Mouse (Mus musculus) left cerebral cortex, postnatal 25 days (tissue): ENCODE results near the gene Styxl1. TPM values are rescaled to one million over a fixed set of nuclear protein-coding genes. Genes with fewer than 3 reads are reported as not detected.

ENCODE experiments used
- DNase-seq, 2 experiments: peaks; one replicate each; pipeline ENCODE4 v3.0.0; 2022; ENCODE audit warnings: low spot score in 2 of 2, mixed read lengths in 1 of 2
- intact Hi-C: fragments of 180-260 bp; cut with DNase I; formaldehyde crosslinking; loops from one replicate; pipeline ENCODE4 v1.15.1; 2025
- total RNA-seq, 2 experiments: library from RNA; stranded (reverse); gene quantifications; 2 replicates each; pipeline ENCODE4 v1.2.3; 2021

Styxl1 gene
- total RNA-seq, 2 experiments from 2014 or later, result not detected

DNA sequence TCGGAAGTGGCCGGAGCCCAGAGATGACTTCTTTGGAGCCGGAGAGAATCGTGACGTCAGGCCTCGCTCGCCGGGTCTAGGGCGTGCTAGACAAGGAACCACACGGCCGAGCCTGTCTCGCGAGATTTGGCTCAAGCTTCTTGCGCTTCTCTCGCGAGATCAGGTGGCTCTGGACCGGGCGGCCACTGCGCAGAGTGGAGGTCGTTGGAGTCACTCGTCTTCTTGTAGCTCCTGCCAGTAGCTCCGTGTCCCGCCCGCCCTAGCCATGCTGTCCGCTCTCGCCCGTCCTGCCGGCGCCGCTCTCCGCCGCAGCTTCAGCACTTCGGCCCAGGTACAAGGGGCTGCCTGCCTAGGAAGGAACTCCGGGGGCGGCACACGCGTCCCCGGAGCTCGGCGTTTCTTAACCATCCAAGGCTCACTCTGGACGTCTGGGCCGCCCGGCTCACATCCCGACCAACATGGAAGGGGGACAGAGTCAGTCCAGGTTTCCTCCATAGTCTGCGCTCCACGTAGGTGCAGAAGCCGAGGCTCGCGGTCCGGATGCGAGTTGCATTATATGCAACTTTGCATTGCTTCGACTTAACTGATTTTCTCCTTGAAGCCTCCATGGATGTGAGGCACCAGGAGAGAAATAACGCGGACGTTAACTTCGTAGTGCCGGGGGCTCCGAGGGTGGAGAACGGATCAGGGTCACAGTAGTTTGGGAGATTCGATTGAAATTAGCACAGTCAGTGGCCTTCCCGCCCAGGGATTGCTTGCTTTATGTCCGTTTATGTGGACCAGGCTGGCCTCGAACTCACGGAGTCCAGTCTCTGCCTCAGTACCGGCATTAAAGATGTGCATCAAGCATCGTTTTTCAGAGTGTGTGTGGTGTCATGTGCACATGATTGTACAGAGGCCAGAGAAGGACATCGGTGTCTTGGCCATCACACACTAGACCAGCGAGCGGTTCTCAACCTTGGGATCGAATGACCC lies 573 bp upstream of the Styxl1 start, which contains the start of gene Mdh2:
Gene Mdh2, plus strand, starts transcription at position 10 of the 975 bp plus-strand sequence.
- DNase-seq, result peak; percentile 100
- intact Hi-C loops, result loop anchor here (5.0 kb wide), 1 partner anchor 386 kb away; the partner anchor contains the start of gene Pom121

DNA sequence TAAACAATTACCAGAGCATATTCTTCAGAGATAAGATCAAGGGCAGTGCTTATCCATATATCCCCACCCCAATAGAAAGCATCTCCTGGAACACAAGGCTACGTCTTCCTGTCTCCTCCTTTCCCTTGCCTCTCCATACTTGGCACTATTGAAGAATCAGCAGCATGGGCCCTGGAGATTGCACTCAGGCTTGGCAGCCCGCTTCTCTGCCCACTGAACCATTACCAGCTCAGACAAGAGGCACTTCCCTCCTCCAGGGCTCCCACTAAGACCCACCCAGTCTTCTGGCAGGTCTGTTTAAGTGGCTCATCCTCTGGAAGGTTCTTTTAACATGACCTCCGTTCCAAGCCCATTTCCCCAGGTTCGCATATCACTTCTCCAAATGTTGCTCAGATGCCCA lies 1.6 kb downstream of the Styxl1 start:
- DNase-seq, result no peak
- intact Hi-C loops, result loop anchor here (5.0 kb wide), 1 partner anchor 384 kb away; the partner anchor contains the start of gene Pom121

DNA sequence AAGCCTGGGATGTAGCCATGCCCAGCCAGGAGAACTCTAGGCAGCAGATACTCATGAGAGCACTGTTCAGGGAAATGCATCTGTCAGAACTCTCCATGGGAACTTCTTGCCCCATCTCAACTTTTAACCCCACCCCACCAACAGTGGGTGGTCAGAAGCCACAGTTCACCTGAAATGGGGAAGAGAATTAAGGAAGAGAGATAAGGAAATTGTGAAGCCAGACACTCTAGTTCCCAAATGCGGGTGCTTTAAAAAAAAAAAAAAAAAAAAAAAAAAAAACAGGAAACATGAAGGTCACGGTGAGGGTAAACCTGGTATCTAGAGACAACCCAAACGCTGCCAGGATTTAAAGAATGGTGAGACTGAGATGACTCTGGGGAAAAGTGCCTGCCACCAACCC lies 5.7 kb downstream of the Styxl1 start:
- intact Hi-C loops, result no loop called here
- no peak for DNase-seq

DNA sequence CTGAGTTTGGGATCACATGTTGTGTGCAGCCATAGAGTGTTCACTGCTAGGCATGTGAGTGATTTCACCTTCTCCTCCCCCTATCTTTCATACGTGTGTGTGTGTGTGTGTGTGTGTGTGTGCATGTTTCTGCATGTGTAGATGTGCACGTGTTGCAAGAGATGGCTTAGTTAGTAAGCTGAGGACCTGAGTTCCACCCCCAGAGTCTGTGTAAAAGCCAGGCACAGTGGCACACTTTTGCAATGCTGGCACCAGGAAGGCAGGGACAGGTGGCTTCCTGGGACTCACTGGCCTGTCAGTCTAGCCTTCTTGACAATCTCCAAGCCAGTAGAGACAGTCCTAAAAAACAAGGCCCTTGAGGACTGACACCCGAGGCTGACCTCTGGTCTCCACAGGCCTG lies 13.2 kb downstream of the Styxl1 start:
- no peak for DNase-seq
- intact Hi-C loops, result loop anchor here (5.0 kb wide), 1 partner anchor 368 kb away; no protein-coding TSS in a partner anchor

DNA sequence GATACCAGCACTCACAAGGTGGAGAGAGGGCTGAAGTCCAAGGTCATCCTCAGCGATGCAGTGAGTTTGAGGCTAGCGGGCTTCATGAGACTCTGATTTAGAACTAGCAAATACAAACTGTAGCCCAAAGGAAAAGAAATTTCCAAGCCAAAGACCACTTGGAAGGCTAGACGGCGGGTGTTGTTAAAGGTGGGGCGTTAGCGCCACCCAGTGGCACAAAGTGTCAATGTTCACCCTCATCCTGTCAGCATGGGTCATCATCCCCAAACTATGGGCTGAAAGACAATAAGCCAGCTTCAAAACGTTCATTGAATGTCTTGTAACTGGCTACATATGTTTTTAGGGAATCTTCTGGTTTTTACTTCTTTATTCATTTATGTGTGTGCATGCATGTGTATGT lies 14.7 kb downstream of the Styxl1 start:
- intact Hi-C loops, result loop anchor here (1.0 to 5.0 kb wide), 4 partner anchors 133 to 366 kb away; no protein-coding TSS in a partner anchor
- DNase-seq, result peak; percentile 66 to 75

DNA sequence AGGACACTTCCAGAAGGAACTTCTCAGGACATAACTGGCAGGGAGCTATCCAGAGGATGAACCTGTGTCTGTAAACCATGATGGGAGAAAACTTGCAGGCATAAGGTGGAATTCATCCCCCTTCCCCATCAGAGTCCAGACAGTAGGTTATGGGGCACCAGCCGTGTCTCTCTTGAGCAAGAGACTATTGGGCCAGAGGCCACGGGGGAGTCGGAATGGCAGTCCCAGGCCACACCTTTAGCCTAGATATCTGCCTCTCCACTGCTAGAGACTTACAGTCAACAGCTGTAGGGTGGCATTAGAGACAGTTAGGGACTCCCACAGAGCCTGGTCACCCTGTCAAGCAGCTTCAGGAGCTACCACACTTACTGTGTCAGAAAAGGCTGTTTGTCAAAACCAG lies 16.3 kb downstream of the Styxl1 start:
- no peak for DNase-seq
- intact Hi-C loops, result loop anchor here (2.0 to 5.0 kb wide), 3 partner anchors 131 to 365 kb away; no protein-coding TSS in a partner anchor

DNA sequence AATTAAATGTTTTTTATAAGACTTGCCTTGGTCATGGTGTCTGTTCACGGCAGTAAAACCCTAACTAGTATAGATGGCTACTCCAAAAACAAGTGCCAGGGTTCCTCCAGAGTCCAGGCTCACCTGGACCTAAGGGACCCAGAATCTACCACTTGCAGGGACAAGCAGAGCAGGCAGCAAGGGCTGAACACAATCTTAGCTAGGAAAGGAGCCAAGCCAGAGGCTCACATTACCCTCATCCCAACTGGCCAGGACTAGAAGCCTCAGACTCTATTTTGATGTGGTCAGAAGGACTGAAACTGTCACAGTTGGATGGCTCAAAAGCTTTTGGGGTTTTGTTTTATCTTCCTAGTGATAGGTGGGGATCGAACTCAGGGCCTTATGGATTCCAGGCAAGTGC lies 26.6 kb downstream of the Styxl1 start:
- no peak for DNase-seq
- intact Hi-C loops, result no loop called here

DNA sequence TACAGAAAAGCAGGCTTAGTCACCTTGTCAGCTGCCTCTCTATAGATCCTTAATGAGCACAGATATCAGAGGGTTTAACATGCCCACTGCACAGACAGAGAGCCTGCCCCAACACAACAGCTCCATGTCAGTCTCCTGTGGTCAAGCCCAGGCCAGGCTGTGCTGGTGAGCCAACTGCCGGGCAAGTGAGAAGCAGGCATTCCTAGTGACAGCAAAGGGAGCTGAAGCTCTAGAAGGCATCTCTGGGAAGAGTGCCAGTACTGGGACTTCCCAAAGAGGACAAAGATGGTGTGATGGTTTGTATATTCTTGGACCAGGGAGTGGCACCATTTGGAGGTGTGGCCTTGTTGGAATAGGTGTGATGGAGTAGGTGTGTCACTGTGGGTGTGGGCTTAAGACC lies 27.1 kb downstream of the Styxl1 start:
- DNase-seq, result no peak
- intact Hi-C loops, result no loop called here

DNA sequence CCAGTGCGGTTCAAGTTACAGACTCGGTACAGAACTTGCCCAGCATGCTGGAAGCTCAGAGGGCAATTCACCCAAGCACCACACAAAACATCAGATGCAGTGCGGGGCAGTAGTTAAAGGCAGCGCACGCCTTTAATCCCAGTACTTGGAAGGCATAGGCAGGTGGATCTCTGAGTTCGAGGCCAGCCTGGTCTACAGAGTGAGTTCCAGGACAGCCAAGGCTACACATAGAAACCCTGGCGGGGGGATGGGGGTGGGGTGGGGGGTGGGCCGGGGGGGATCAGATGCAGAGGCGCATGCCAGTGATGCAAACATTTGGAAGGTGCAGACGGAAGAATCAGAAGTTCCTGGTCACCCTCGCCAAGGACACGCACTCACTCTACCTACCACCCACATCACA lies 33.4 kb downstream of the Styxl1 start:
- no peak for DNase-seq
- intact Hi-C loops, result loop anchor here (2.0 kb wide), 1 partner anchor 56 kb away; no protein-coding TSS in a partner anchor

DNA sequence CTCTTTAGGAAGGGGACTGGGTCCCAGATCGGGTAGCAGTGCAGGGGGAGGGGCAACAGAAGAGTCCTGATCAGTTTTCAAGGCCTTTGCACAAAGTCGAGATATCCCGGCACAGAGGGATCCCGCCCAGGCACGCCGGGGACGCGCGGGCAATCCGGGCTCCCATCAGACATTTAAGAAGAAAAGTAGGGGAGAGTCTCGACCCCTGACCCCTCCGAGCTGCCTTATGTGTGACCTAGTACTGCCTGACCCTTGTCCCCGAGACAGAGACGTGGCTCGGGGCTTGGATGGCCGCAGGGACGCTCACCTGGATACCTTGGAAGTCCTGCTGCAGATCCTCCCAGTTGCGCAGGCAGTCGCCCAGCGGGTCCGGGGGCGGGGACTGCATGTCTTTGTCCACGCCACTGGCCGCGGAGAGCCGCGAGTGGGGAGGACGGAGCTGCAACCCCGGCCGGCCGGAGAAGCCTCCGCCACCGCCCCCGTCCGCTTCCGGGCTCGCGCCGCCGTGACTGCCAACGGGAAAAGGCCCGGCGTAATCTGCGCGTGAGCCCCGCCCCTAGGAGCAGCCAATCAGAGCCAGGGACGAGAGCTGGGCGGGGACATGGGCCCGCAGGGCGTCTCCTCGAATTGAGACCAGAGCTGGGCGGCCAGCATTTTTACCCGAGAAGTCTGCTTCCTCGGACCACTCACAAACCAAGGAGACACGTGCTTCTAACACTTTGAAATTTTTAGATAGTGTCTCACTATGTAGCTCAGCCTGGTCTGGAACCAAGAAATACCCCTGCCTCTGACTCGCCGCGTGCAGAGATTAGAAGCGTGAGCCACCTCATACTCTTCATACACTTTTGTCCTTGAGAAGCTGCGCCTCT lies 34.2 kb downstream of the Styxl1 start, which contains the start of gene Tmem120a:
Gene Tmem120a, minus strand, starts transcription at position 708 of the 869 bp plus-strand sequence.
- intact Hi-C loops, result loop anchor here (2.0 kb wide), 1 partner anchor 55 kb away; no protein-coding TSS in a partner anchor
- peak; percentile 92 to 95 for DNase-seq

DNA sequence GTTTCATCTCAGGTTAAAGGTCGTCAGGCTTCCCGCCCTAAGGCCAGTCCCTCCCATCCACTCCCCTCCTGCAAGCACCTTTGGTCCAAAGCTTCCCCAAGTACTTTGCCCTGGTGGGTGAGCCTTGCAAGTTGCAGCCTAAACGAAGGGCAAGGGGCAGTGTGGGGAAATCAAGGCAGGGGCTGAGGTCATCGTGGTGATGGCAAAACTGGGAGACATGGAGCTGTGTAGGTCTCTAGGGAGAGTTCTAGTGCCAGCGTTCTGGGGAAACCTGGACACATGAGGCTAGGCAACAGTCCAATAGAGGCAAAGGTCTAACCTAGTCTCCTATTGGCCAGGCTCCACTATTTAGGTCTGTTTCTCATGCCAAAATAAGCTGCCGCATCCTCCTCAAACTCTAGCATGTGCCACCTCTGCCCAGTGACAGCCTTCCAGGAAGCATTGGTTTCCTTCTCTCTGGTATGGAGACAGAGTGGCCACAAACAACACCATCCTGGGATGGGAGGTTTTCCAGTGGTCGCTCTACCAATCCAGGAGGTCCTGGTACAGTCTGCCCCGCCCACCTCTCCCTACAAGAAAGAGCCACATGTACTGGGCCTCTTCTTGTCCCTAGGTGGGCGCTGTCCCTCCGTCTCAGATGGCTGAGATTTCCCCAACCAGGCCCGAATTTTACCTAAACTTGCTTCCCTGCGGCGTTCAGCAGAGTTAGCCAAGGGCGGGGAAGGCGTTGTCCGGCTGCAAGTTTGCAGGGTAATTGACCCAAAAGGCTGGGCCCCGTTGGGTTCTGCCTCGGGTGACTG lies 35.0 kb downstream of the Styxl1 start:
- no peak for DNase-seq
- intact Hi-C loops, result no loop called here

DNA sequence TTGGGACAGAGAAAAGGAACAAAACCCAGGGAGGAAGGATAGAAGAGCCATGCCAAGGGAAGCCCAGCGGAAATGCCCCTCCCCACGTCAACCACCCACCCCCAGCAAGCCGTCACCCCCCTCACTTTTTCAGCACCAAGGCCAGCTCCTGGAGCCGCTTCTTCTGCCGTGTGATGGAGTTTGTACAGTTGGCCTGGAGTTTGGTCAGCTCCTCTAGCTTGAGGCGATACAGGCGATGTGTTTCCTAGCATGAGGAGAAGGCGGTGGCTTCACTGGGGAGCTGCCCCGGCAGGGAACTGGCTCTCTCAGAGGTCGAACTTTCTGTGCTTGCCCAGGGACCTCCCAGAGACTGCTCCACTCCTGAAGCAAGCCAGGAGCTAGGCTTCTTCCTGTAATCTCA lies 36.0 kb downstream of the Styxl1 start:
- intact Hi-C loops, result no loop called here

DNA sequence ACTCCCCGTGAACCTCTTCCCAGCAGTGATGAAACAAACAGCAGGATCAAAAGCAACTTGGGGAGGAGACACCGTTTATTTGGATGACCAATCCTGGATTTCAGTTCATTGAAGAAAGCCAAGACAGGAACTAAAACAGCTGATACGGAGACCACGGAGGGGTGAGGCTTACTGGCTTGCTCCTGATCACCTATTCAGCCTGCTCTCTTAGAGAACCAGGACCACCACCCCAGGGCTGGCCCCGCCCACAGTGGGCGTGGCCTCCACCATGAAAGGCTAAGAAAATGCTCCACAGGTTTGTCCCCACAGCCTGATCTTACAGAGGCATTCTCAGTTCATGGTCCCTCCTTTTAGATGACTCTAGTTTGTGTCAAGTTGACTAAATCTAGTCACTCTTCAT lies 39.9 kb downstream of the Styxl1 start:
- intact Hi-C loops, result no loop called here
- no peak for DNase-seq

More for the DNA sequence above, 36.0 kb downstream of the Styxl1 start:
- DNase-seq, result no peak

DNA sequence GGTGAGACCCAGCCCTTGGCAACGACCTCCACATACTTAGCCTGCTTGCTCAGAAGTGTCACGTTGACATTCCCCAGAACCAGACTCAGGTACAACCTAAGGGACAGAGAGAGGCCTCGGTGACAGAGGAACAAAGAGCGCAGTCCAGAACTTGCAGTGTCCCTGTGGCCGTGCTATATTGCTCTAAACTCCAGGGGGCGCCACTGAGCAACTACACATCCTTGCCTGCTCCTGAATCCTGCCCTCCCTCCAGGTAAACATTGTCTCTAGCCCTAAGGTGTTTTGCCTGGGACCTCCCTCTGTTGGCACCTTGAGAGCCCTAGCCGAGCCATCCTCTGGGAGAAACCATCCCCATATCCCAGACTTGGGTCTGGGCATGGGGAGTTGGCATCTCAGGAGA lies 41.0 kb downstream of the Styxl1 start:
- intact Hi-C loops, result no loop called here
- no peak for DNase-seq

DNA sequence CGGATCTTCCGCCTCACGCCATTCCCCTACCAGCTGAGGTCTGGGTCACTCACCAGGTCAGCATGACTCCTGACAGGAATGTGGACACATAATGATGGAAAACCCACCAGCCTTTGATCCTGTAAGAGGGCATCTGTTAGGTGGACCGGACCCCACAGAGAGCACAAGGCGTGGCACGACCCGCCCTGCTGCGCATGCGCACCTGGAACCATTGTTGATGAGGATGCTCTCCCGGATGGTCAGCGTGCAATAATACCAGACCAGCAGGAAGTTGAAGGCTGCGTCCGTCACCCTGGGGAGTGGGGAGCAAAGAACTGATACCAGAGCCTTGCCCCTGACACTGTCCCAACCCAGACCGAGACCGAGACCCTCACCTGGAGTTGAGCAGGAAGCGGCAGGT lies 41.6 kb downstream of the Styxl1 start:
- intact Hi-C loops, result no loop called here

DNA sequence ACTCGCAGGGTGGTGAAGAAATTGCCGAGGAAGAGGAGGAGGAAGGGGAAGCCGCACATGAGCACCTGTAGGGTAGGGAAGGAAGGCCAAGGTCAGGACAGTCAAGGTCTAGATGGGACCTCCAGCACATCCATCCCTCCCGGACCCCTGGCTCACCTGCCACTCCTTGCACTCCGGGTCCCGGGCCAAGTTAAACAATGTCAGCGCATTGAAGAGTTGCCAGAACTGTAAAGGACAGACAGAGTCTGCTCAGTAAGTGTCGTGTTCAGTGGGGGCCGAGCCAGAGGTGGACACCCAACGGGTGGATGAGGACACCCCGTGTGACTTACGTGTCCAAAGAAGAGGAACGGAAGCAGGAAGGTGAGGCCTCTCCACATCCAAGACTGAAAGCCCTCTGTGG lies 42.4 kb downstream of the Styxl1 start:
- no peak for DNase-seq
- intact Hi-C loops, result no loop called here

More for the DNA sequence above, 41.6 kb downstream of the Styxl1 start:
- DNase-seq, result no peak

DNA sequence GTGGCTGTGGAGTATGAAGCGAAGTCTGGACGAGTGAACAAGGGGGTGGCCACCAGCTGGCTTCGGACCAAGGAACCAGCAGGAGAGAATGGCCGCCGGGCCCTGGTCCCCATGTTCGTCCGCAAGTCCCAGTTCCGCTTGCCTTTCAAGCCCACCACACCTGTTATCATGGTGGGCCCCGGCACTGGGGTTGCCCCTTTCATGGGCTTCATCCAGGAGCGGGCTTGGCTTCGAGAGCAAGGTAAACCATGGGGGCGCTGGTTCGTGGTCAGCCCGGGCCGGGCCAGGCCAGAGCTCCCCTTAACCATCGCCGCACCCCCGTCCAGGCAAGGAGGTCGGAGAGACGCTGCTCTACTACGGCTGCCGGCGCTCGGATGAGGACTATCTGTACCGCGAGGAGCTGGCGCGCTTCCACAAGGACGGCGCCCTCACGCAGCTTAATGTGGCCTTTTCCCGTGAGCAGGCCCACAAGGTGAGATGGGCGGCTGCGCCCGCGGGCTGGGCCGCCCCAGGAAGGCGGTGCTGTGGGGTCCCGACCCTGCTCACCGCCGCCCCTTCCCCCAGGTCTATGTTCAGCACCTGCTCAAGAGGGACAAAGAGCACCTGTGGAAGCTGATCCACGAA lies 44.0 kb downstream of the Styxl1 start:
- intact Hi-C loops, result no loop called here
- DNase-seq, result no peak

DNA sequence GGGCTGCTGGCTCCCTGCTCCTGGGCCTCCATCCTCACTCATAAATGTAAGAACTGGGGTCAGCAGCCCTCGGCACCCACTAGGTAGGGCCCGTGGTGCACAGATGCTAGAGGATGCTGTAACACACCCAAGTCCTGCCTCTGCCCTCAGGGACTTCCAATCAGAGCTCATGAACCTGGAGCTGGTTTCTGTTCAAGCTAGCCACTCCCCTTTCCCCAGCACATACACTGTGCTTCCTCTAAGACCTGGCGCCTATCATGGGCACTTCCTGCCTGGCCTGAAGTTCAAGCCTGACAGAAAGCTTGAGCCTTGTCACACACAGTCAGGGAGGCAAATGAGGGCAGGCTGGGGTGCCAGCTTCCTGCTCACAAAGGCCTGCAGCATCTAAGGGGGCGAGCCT lies 45.1 kb downstream of the Styxl1 start:
- DNase-seq, result no peak
- intact Hi-C loops, result no loop called here

DNA sequence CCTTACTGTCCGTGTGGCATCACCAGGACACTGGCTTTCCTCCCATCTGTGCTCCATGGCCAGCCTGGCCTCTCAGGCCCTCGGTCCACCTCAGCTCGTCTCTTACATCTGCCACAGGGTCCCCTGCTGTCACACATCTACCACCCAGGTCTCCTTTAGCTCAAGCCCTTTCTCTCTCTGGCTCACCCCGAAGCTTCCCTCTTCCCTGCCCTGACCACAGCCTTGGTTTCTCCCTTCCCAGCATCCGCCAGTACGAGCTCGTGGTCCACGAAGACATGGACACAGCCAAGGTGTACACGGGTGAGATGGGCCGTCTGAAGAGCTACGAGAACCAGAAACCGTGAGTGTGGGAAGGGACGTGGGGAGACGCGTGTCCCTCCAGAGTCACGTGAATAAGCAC lies 46.9 kb downstream of the Styxl1 start:
- no peak for DNase-seq
- intact Hi-C loops, result no loop called here
